Mouse (Mus musculus) E14TG2a.4 (cell line): ENCODE results near the gene Dcaf5.

ENCODE experiments used
- CTCF ChIP-seq: conservative IDR thresholded peaks from 2 replicates; pipeline ENCODE4 v1.5.1; 2014; ENCODE audit warnings: low read length
- NANOG ChIP-seq: IDR thresholded peaks from 2 replicates; pipeline ENCODE4 v1.6.1; 2014; ENCODE audit warnings: borderline replicate concordance, low read length, mixed read lengths
- POU5F1 ChIP-seq: IDR thresholded peaks from 2 replicates; pipeline ENCODE4 v1.6.1; 2014; ENCODE audit warnings: low read length, borderline replicate concordance

DNA sequence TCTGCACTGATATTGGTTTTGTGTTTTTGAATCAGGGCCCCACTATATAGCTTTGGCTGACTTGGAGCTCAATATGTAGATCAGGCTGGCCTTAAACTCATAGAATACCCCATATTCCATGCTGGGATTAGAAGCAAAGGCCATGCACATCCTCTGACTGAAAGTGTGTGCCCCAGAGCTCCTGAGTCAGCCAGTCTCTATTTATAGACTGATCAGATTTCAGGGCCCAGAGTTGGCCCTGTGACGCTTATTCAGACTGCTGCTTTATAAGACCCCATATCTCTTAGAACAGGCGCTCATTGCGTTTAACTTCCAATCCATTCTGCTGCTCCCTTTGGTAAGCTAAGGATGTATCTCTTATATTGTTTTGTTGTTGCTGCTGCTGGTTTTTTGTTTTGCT, 43.6 kb upstream of the Dcaf5 start:
- TF ChIP-seq CTCF: no peak
- TF ChIP-seq NANOG: no peak
- TF ChIP-seq POU5F1: no peak
